Mouse (Mus musculus): ENCODE data around the gene Trpc6. TPM values are rescaled to one million over a fixed set of nuclear protein-coding genes. Genes with fewer than 3 reads are reported as not detected.

Trpc6 gene
- polyA plus RNA-seq (2012; rRNA removed) = 0.18 and 0.19 TPM in 2 replicates

DNA sequence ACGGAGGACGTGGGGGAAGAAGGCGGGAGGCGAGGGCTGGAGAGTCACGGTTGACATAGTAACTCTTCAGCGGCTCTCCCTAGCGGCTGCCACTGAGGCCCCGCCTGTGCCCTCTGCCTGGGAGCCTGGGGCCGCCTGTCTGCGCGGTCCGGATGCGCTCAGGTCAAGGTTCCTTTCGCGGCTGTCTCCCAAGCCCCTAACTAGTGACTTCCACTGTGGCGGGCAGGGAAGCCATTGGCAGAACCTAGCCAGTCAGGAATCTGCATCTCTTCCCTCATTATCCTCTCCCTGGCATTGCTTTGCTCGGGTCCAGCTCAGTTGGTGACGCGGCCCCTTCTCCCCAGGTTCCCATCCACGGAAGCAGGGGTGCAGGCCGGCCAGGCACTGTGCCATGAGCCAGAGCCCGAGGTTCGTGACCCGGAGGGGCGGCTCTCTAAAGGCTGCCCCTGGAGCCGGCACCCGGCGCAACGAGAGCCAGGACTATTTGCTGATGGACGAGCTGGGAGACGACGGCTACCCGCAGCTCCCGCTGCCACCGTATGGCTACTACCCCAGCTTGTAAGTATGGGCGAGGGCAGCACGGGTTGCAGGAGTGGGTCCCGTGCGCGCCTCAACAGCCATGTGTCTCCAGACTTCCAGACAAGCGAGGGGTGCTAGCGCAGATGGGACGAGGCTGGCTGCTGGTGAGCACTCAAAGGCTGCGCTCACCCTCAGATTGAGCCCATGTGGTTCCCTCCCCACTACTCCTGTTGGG lies at the start of gene Trpc6:
Gene Trpc6 (plus strand): TSS at position 102 of the 754 bp plus-strand sequence.

